Mouse (Mus musculus) frontal cortex, postnatal 25 days (tissue): ENCODE data around the gene Zc3h10.
"Not testable (repeated sequence)": the region's sequence is repeated elsewhere in the genome, so short reads cannot be mapped to it uniquely, and the experiment has no call there.

Experiments
- DNase-seq, 2 experiments: peaks; one replicate each; pipeline ENCODE4 v3.0.0; 2022; ENCODE audit warnings: low spot score in 2 of 2

Gene Zc3h10

GRCm38 (mm10) chr10:128555567-128555966 is 8.0 kb upstream of the Zc3h10 start:
- DNase-seq = not testable (repeated sequence)

GRCm38 (mm10) chr10:128550144-128550823 is 2.7 kb upstream of the Zc3h10 start:
- not testable (repeated sequence) for DNase-seq

GRCm38 (mm10) chr10:128549682-128550057 is 2.1 kb upstream of the Zc3h10 start:
- not testable (repeated sequence) for DNase-seq

- DNase-seq = peak; percentile 73 to 82
Observed at GRCm38 (mm10) chr10:128548947-128549681, 1.5 kb upstream of the Zc3h10 start, which contains the start of gene Rpl41. TSS of gene Rpl41 (minus strand) at chr10:128549305.

GRCm38 (mm10) chr10:128548051-128548791 is 647 bp upstream of the Zc3h10 start:
- DNase-seq = not testable (repeated sequence)

- DNase-seq = no peak
Observed at GRCm38 (mm10) chr10:128546787-128547186, 787 bp downstream of the Zc3h10 start.

GRCm38 (mm10) chr10:128546361-128546760 is 1.2 kb downstream of the Zc3h10 start:
- DNase-seq = no peak

GRCm38 (mm10) chr10:128545570-128545898 is 2.0 kb downstream of the Zc3h10 start:
- no peak for DNase-seq

- no peak for DNase-seq
Observed at GRCm38 (mm10) chr10:128544674-128545569, 2.7 kb downstream of the Zc3h10 start.

- DNase-seq = no peak
Observed at GRCm38 (mm10) chr10:128544151-128544657, 3.4 kb downstream of the Zc3h10 start.

- no peak for DNase-seq
Observed at GRCm38 (mm10) chr10:128543100-128543499, 4.5 kb downstream of the Zc3h10 start.

- no peak for DNase-seq
Observed at GRCm38 (mm10) chr10:128538340-128538870, 9.2 kb downstream of the Zc3h10 start.

GRCm38 (mm10) chr10:128536266-128536940 is 11.2 kb downstream of the Zc3h10 start:
- peak; percentile 87 for DNase-seq

- no peak for DNase-seq
Observed at GRCm38 (mm10) chr10:128535624-128536265, 11.8 kb downstream of the Zc3h10 start.

- no peak for DNase-seq
Observed at GRCm38 (mm10) chr10:128535206-128535605, 12.4 kb downstream of the Zc3h10 start.

GRCm38 (mm10) chr10:128526366-128527356 is 20.9 kb downstream of the Zc3h10 start:
- DNase-seq = no peak

- peak; percentile 54 to 76 for DNase-seq
Observed at GRCm38 (mm10) chr10:128525671-128526308, 21.8 kb downstream of the Zc3h10 start, which contains the start of gene Esyt1. TSS of gene Esyt1 (minus strand) at chr10:128525871.
